Mouse (Mus musculus) left cerebral cortex, adult 11 months (tissue): ENCODE results near the gene Wdr60.
A peak's percentile ranks its signal among the peaks of the same experiment; 100 is the strongest.
"Not testable (repeated sequence)": the region's sequence is repeated elsewhere in the genome, so short reads cannot be mapped to it uniquely, and the experiment has no call there.

ENCODE experiments used
- DNase-seq: peaks from one replicate; pipeline ENCODE4 v3.0.0; 2022; ENCODE audit warnings: low spot score

Gene Wdr60

GRCm38 (mm10) chr12:116262555-116263341, at the start of gene Wdr60:
Gene Wdr60, minus strand, starts transcription at chr12:116263022.
- peak; percentile 76 for DNase-seq

DNA sequence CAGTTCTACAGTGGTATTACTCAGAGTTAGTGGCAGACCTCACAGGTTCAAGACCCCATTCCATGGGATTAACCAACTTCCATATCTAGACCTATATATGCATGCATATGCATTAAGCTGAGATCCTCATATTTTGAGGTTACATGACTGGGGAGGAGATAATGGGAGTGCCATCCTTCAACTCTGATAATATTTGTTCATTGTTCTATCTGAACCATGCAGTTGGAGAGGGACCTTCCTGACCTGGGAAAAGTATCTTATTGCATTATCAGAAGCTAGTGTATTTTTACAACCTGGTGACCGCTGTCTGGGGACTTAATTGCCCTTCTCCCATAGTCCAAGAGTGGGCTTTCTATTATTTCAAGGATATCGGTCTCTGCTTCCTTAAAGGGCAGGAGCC, 45.8 kb upstream of the Wdr60 start:
- no peak for DNase-seq

DNA sequence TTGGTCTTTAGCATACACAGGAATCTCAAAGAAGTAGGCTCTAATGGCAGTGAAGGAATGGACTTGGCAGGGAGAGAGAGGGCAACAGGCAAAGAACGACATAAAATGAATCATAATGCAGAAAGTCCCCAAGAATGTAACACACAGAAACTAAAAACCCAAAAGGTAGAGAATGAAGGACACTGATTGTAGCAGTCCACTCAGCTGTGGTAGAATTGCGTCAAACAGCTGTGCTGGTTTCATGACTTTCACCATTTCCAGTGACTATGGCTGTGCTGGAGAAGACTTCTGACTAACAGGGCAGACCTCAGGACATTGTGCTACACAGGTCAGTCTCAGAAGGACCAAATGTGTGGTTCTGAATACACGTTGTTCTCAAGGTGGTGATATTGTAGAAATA, 45.0 kb upstream of the Wdr60 start:
- no peak for DNase-seq

DNA sequence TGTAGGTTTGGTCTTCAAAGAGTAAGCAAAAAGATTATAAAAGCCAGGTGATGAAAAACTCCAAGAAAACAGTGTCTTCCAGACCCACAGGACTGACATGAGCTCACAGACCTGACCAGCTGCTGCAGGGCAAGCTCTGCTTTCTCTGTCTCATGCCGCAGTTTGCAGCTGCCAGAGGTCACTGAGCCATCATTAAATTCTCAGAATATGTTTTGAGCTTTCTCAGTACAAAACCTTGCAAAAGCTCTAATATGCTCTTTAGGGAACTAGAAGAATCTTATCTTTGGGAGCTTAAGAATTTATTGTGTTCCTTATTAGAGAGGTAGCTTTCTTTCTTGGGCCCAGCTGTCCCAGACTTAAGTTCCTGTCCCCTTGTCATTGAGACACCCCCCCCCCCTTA, 43.2 kb upstream of the Wdr60 start:
- no peak for DNase-seq

- DNase-seq = no peak
These were observed 39.4 kb upstream of the Wdr60 start for GRCm38 (mm10) chr12:116302181-116302580.

GRCm38 (mm10) chr12:116299906-116300305, 37.1 kb upstream of the Wdr60 start:
- no peak for DNase-seq

- peak; percentile 17 for DNase-seq
These were observed 30.9 kb upstream of the Wdr60 start for GRCm38 (mm10) chr12:116293599-116294292.

DNA sequence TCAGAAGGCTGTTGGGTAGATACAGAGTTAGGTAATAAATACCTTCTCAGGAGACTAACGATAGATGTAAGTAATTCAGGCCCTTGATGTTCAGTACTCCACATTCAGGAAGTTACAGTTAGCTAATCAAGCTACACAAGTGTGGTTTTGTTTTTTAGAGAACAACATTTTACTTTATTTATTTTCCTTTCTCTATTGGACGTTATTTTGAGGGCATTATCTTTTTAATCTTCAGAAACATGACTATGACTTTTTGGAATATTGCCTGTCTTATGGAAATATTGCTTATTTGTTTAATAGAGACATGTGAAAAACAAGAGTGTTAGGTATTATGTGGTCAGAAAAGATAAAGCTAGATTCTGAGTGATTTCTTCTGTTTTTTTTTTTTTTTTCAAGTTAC, 30.4 kb upstream of the Wdr60 start:
- DNase-seq = no peak

GRCm38 (mm10) chr12:116283511-116283910, 20.7 kb upstream of the Wdr60 start:
- DNase-seq = no peak

- DNase-seq = no peak
These were observed 20.0 kb upstream of the Wdr60 start for GRCm38 (mm10) chr12:116282856-116283255.

DNA sequence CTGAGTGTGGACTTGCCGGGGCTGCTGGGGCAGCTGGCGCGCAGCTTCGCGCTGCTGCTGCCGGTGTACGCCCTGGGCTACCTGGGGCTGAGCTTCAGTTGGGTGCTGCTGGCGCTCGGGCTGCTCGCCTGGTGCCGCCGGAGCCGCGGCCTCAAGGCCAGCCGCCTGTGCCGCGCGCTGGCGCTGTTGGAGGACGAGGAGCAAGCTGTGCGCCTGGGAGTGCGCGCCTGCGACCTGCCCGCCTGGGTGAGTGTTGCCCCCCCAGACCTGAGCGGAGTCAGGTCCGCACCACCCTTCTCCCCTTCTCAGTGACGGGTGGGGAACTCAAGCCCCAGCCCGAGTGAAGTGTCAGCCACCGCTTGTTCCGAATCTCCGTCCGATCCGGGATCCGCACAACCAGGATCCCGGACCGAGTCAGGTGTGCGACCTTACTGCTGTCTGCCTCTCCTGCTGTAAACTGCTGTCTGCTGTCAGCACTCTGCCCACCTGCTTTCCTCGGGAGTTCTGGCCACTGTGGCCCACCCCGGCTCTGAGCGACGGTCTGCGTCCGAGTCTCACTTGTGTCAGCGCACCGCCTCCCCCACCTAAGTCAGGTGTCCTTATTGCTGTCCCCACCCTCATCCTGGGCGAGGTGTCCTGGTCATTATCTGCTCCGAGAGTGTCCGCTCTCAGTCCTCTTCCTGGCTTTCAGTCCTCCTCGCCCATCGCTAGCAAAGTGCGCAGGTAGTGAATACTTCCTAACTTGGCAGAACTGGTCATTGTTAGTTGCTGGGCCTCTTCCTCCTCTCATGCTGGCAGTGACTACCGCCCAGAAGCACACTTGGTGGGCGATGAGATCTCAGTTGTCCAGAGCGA, 18.8 kb upstream of the Wdr60 start:
- DNase-seq = peak; percentile 14

- peak; percentile 99 for DNase-seq
These were observed 18.0 kb upstream of the Wdr60 start, which contains the start of gene Esyt2 for GRCm38 (mm10) chr12:116280653-116281364. Gene Esyt2, plus strand, starts transcription at chr12:116281196.

DNA sequence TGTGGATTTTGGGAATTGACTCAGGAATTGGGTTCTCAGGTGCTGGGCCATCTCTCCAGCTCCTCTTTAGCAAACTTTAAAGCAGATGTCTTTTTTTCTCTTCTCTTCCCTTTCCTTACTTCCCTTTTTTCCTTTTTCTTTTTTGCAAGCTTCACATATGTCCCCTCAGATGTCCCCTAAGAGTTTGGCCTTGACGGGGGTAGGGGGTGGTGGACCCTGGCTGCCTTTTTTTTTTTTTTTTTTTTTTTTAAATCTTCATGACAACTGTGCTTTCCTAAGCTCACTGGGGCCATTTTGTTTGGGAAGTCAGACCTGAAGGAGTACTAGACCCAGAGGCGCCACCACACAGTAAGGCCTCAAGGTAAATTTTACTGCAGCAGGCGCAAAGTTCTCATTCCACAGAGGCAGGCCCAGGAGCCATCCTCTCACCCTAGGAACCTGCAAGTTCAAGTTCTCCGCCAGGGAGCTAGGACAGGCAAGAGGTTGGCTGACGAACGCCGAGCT, 17.4 kb upstream of the Wdr60 start:
- no peak for DNase-seq

- DNase-seq = no peak
These were observed 16.4 kb upstream of the Wdr60 start for GRCm38 (mm10) chr12:116279181-116279580.

DNA sequence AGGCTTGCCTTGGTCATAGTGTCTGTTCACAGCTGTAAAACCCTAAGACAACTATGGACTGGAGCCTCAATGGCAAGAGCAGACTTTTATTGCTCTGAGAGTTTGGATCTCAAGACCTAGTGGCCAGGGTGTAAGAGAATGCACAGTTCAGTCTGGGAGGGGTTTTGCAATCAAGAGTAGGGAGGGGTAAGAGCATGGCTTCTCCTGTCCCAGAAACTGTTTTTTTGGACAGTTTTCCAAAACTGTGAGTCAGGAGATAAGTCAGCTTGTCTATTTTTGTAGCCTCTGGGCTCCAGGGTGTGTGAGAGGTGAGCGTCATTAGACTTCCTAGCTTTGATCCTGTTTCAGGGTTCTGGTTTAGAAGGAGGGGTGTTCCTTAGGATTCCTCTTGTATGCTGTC, 15.7 kb upstream of the Wdr60 start:
- no peak for DNase-seq

- DNase-seq = no peak
These were observed 14.1 kb upstream of the Wdr60 start for GRCm38 (mm10) chr12:116276961-116277360.

DNA sequence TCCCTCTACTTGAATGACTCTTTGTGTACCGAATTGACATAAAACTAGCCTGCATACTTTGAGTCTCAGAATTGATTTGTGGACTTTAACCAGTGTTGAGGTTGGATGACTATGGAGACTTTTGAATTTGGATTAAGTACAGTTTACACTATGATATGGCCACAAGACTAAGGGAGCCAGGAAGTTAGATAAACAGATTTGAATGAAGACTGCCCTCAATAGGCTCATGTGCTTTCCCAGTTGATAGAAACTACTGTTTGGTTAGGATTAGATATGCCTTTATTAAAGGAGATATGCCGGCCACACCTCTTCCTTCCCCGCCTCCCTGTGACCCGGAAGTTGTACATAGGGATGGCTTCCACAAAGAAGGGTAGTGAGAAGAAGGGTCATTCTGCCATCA, 12.8 kb upstream of the Wdr60 start:
- DNase-seq = no peak

DNA sequence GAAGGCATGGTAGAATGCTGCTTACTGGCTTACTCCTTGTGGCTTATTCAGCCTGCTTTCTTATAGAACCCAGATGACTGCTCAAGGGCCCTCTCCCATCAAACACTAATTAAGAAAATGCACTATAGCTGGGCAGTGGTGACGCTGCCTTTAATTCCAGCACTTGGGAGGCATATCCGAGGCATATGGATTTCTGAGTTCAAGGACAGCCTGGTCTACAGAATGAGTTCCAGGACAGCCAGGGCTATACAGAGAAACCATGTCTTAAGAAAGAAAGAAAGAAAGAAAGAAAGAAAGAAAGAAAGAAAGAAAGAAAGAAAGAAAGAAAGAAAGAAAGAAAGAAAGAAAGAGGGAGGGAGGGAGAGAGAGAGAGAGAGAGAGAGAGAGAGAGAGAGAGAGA, 12.3 kb upstream of the Wdr60 start, which contains the start of gene Gm11027:
Gm11027 (plus strand) TSS at position 301 of the 400 bp plus-strand sequence.
- DNase-seq = not testable (repeated sequence)

- no peak for DNase-seq
These were observed 10.9 kb upstream of the Wdr60 start for GRCm38 (mm10) chr12:116273733-116274132.

DNA sequence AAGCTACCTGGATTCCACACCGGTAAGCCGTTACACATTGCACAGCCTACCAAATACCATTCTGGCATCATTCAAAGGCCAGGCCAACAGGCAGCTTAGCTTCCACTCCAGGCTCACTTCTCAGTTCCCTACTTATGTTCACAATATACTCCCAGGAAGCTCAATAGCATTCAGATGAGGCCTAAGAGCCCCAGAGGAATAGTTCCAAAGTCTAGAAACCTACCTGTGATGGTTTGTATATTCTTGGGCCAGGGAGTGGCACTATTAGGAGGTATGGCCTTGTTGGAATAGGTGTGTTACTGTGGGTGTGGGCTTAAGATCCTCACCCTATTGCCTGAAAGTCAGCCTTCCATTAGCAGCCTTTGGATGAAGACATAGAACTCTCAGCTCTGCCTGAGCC, 8.2 kb upstream of the Wdr60 start:
- DNase-seq = no peak

GRCm38 (mm10) chr12:116270538-116270937, 7.7 kb upstream of the Wdr60 start:
- DNase-seq = no peak

- DNase-seq = no peak
These were observed 6.6 kb upstream of the Wdr60 start for GRCm38 (mm10) chr12:116269450-116269849.
